Mouse (Mus musculus) activated CD4-positive, CD25-positive, alpha-beta regulatory T cell, adult 9 weeks (primary cell): Measurements from ENCODE around the gene A830005F24Rik. TPM values are rescaled to one million over a fixed set of nuclear protein-coding genes. Genes with fewer than 3 reads are reported as not detected.

Experiments used
- polyA plus RNA-seq: library from polyadenylated mRNA; unstranded; fragments of 100-300 nt; shearing (Covaris generic); gene quantifications from one replicate; pipeline ENCODE4 v1.2.1, GENCODE M21; 2017

A830005F24Rik gene
- polyA plus RNA-seq, result 4.2 TPM

GRCm38 (mm10) chr13:48513003-48513929 lies at the start of gene A830005F24Rik, which contains the start of gene Zfp169:
Gene A830005F24Rik (plus strand): TSS chr13:48513570.
Gene Zfp169 (minus strand): TSS chr13:48513451.

Other genes with a start within 250 kb of the A830005F24Rik start
- 17.4 TPM for gene Zfp169, start 119 bp upstream of the A830005F24Rik start, polyA plus RNA-seq
- gene Ptpdc1, start 112.1 kb downstream of the A830005F24Rik start, polyA plus RNA-seq, result 0.45 TPM
- not detected for gene Barx1, start 149.4 kb downstream of the A830005F24Rik start, polyA plus RNA-seq